Mouse (Mus musculus): ENCODE measurements around the gene Ell.

DNA sequence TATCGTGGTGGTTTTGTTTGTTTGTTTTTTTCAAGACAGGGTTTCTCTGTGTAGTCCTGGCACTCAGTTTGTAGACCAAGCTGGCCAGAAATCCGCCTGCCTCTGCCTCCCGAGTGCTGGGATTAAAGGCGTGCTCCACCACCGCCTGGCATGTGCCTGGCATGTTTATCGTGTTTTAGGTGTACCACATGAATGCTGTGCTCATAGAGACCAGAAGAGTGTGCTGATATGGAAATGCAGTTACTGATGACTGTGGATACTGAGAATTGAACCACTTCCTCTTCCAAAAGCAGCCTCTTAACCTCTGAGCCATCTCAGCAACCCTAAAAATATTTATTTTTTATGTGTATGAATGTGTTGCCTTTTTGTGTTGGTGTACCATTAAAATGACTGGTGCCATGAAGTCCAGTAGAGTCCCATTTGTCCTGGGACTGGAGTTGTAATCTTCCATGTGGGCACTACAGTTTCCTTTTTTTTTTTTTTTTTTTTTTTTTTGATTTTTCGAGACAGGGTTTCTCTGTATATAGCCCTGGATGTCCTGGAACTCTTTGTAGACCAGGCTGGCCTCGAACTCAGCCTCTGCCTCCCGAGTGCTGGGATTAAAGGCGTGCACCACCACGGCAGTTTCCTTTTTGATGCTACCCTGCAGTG lies 26.9 kb upstream of the Ell start:
- TF ChIP-seq POLR2A (IDR thresholded peaks at IDR 0.05; ENCODE audit: insufficient read length, low read depth): no peak
- no peak for TF ChIP-seq POLR2AphosphoS2 (IDR thresholded peaks at IDR 0.05; ENCODE audit: insufficient read length, low read depth)
- no peak for TF ChIP-seq TCF12 (IDR thresholded peaks at IDR 0.05; ENCODE audit: insufficient read depth, poor library complexity, severe bottlenecking)
- no peak for TF ChIP-seq MAX (IDR thresholded peaks at IDR 0.05; ENCODE audit: low read depth)
- TF ChIP-seq E2F4 (IDR thresholded peaks at IDR 0.05; ENCODE audit: insufficient read depth): no peak
- no peak for TF ChIP-seq CEBPB (IDR thresholded peaks at IDR 0.05; ENCODE audit: insufficient read depth, poor library complexity, severe bottlenecking)
- TF ChIP-seq USF1 (IDR thresholded peaks at IDR 0.05; ENCODE audit: low read depth): no peak
- no peak for TF ChIP-seq MYOG (IDR thresholded peaks at IDR 0.05; ENCODE audit: control insufficient read depth in 1 of 3, insufficient read depth in 1 of 3, insufficient read length in 2 of 3, low read depth in 2 of 3)
- TF ChIP-seq SRF (IDR thresholded peaks at IDR 0.05; ENCODE audit: control insufficient read depth, insufficient read length, low read depth): no peak
